Mouse (Mus musculus) cerebellum, adult 2 months (tissue): ENCODE results near the gene Ndufaf7. TPM values are rescaled to one million over a fixed set of nuclear protein-coding genes. Genes with fewer than 3 reads are reported as not detected.

ENCODE experiments used
- DNase-seq, 2 experiments: peaks; one replicate each; pipeline ENCODE4 v3.0.0; 2021
- H3K27ac ChIP-seq: fragments of 200-500 bp; 2 replicates; pipeline ENCODE4 v1.5.1; 2012; ENCODE audit warnings: low read length, control low read depth, inconsistent platforms; ENCODE audit not compliant: insufficient read depth
- H3K27me3 ChIP-seq: fragments of 200-500 bp; 2 replicates; pipeline ENCODE4 v1.6.1; 2012; ENCODE audit warnings: inconsistent platforms, mild to moderate bottlenecking, low read length, moderate library complexity; ENCODE audit not compliant: control insufficient read depth, insufficient read depth
- H3K4me1 ChIP-seq: fragments of 200-500 bp; 2 replicates; pipeline ENCODE4 v1.6.1; 2011; ENCODE audit warnings: low read length; ENCODE audit not compliant: control insufficient read depth, insufficient read depth
- H3K4me3 ChIP-seq: fragments of 200-500 bp; replicated peaks from 2 replicates; pipeline ENCODE3; 2011; ENCODE audit warnings: mild to moderate bottlenecking, low read depth, low read length, control low read depth; ENCODE audit not compliant: insufficient read depth
- CTCF ChIP-seq: fragments of 200-500 bp; IDR thresholded peaks from 2 replicates; pipeline ENCODE4 v1.5.1; 2011; ENCODE audit warnings: low read depth, mild to moderate bottlenecking, control low read depth, low read length, moderate library complexity, borderline replicate concordance; ENCODE audit not compliant: insufficient read depth
- POLR2A ChIP-seq: fragments of 200-500 bp; IDR thresholded peaks from 2 replicates; pipeline ENCODE4 v1.6.1; 2011; ENCODE audit warnings: low read length, control low read depth, borderline replicate concordance; ENCODE audit not compliant: insufficient read depth
- WGBS: fragments of 180-500 bp; shearing (Covaris S2); methylation state at CpG from one replicate; pipeline ENCODE4 v1.1.7; 2018; 5-methylcytosine and 5-hydroxymethylcytosine counted together
- polyA plus RNA-seq: library from polyadenylated mRNA; depleted of rRNA; stranded (reverse); fragments of >200 nt; gene quantifications from 2 replicates; pipeline ENCODE4 v1.2.3, GENCODE M21; 2012; rRNA removed

Gene Ndufaf7
- polyA plus RNA-seq, 1 experiment, result 46.7 TPM

GRCm38 (mm10) chr17:78994382-78994781, 57.4 kb downstream of the Ndufaf7 start:
- H3K4me3 ChIP-seq, result no peak overlapping the region
- TF ChIP-seq POLR2A (no peak), CTCF (no peak)
- no peak for DNase-seq
- no peaks in the 10 kb centered on the region for H3K4me1 ChIP-seq
- peak overlapping the region; percentile 47; the same call in 1 of the 2 replicates for H3K27ac ChIP-seq
- no peaks in the 10 kb centered on the region for H3K27me3 ChIP-seq
- 64% methylated on average over 8 of the region's 8 CpGs for WGBS

- Histone ChIP-seq H3K4me1 (no peaks in the 10 kb centered on the region), H3K27me3 (no peaks in the 10 kb centered on the region), H3K4me3 (no peak overlapping the region), H3K27ac (no peak overlapping the region; the same call in 1 of the 2 replicates)
- 53% methylated on average over 9 of the region's 9 CpGs for WGBS
- DNase-seq, result no peak
- TF ChIP-seq CTCF (no peak), POLR2A (no peak)
Measured at GRCm38 (mm10) chr17:78994931-78995820, 58.2 kb downstream of the Ndufaf7 start.

Other genes with a start within 250 kb of the Ndufaf7 start
- 24.6 and 25.0 TPM in 2 replicates for gene Strn, start 199.9 kb upstream of the Ndufaf7 start, polyA plus RNA-seq
- gene Heatr5b, start 101.8 kb upstream of the Ndufaf7 start, polyA plus RNA-seq, result 36.0 and 39.2 TPM in 2 replicates
- gene Gpatch11, start 101.6 kb upstream of the Ndufaf7 start, polyA plus RNA-seq, result 39.0 and 40.4 TPM in 2 replicates
- 2.7 and 2.9 TPM in 2 replicates for gene Eif2ak2, start 54.6 kb upstream of the Ndufaf7 start, polyA plus RNA-seq
- gene Sult6b1, start 30.1 kb upstream of the Ndufaf7 start, polyA plus RNA-seq, result 0.20 and 0.35 TPM in 2 replicates
- 49.3 and 53.4 TPM in 2 replicates for gene Cebpzos, start 20.6 kb upstream of the Ndufaf7 start, polyA plus RNA-seq
- 20.9 and 21.5 TPM in 2 replicates for gene Cebpz, start 70 bp upstream of the Ndufaf7 start, polyA plus RNA-seq
- 11.1 and 14.7 TPM in 2 replicates for gene Prkd3, start 83.7 kb downstream of the Ndufaf7 start, polyA plus RNA-seq
- gene Qpct, start 114.8 kb downstream of the Ndufaf7 start, polyA plus RNA-seq, result 8.7 and 10.1 TPM in 2 replicates